Mouse (Mus musculus) liver, embryonic 13.5 days (tissue): ENCODE measurements around the gene Morc1. TPM values are rescaled to one million over a fixed set of nuclear protein-coding genes. Genes with fewer than 3 reads are reported as not detected.

ENCODE experiments used
- ATAC-seq: fragments of 200-750 bp; cut with Nextera tagmentation; 2 replicates; pipeline ENCODE4 v1.8.0; 2017; ENCODE audit warnings: low read depth, mild to moderate bottlenecking, moderate number of reproducible peaks, moderate library complexity
- DNase-seq: peaks from one replicate; pipeline ENCODE4 v3.0.0; 2022
- H3K27ac ChIP-seq: fragments of 300-500 bp; sonication (generic); 2 replicates; pipeline ENCODE4 v1.5.1; 2015; ENCODE audit warnings: moderate library complexity, mild to moderate bottlenecking, inconsistent platforms
- H3K27me3 ChIP-seq: fragments of 300-500 bp; sonication (generic); 2 replicates; pipeline ENCODE4 v1.6.1; 2015; ENCODE audit warnings: mild to moderate bottlenecking, inconsistent platforms
- H3K36me3 ChIP-seq: fragments of 300-500 bp; sonication (generic); 2 replicates; pipeline ENCODE4 v1.6.1; 2015; ENCODE audit warnings: mild to moderate bottlenecking, inconsistent platforms
- H3K4me1 ChIP-seq: fragments of 300-500 bp; sonication (generic); replicated peaks from 2 replicates; pipeline ENCODE4 v1.6.1; 2015; ENCODE audit warnings: inconsistent platforms
- H3K4me2 ChIP-seq: fragments of 300-500 bp; sonication (generic); 2 replicates; pipeline ENCODE4 v1.6.1; 2015; ENCODE audit warnings: inconsistent platforms, mild to moderate bottlenecking, moderate library complexity
- H3K4me3 ChIP-seq: fragments of 300-500 bp; sonication (generic); replicated peaks from 2 replicates; pipeline ENCODE4 v1.5.1; 2015; ENCODE audit warnings: mild to moderate bottlenecking, inconsistent platforms
- H3K9ac ChIP-seq: fragments of 300-500 bp; sonication (generic); 2 replicates; pipeline ENCODE4 v1.6.1; 2015; ENCODE audit warnings: mild to moderate bottlenecking, inconsistent platforms
- H3K9me3 ChIP-seq: fragments of 300-500 bp; sonication (generic); replicated peaks from 2 replicates; pipeline ENCODE4 v1.6.1; 2016; ENCODE audit warnings: inconsistent platforms
- WGBS: fragments of 180-500 bp; shearing (Covaris S2); methylation state at CpG from one replicate; pipeline ENCODE4 v1.1.7; 2015; ENCODE audit not compliant: insufficient replicate concordance; 5-methylcytosine and 5-hydroxymethylcytosine counted together
- polyA plus RNA-seq: library from polyadenylated mRNA; unstranded; fragments of >200 nt; fragmentation: Nextera tagmentation; extraction: Ambion mirVana; gene quantifications from 2 replicates; pipeline ENCODE4 v1.2.1, GENCODE M21; 2015

Morc1 gene
- polyA plus RNA-seq, 1 experiment from 2014 or later, result not detected

- Histone ChIP-seq H3K27ac (no peak overlapping the region), H3K4me1 (no peaks in the 10 kb centered on the region), H3K36me3 (no peaks in the 10 kb centered on the region), H3K9ac (no peak overlapping the region), H3K4me2 (no peak overlapping the region), H3K4me3 (no peak overlapping the region), H3K27me3 (no peaks in the 10 kb centered on the region), H3K9me3 (no peaks in the 10 kb centered on the region)
- DNase-seq (no peak), ATAC-seq (no peak)
- 18% methylated on average over 2 of the region's 2 CpGs for WGBS
These were observed 12.0 kb upstream of the Morc1 start for GRCm38 (mm10) chr16:48419035-48419434.

- Histone ChIP-seq H3K36me3 (no peaks in the 10 kb centered on the region), H3K4me1 (no peaks in the 10 kb centered on the region), H3K9ac (no peak overlapping the region), H3K27me3 (no peaks in the 10 kb centered on the region), H3K4me2 (no peak overlapping the region), H3K9me3 (no peaks in the 10 kb centered on the region), H3K27ac (no peak overlapping the region), H3K4me3 (no peak overlapping the region)
- DNase-seq (no peak), ATAC-seq (no peak)
- WGBS, result 24% methylated on average over 2 of the region's 2 CpGs
These were observed 8.5 kb upstream of the Morc1 start for GRCm38 (mm10) chr16:48422501-48422900.

GRCm38 (mm10) chr16:48424069-48424468 lies 7.0 kb upstream of the Morc1 start:
- ATAC-seq, result no peak

GRCm38 (mm10) chr16:48429427-48429826 lies 1.6 kb upstream of the Morc1 start:
- ATAC-seq, result no peak
- Histone ChIP-seq H3K36me3 (no peaks in the 10 kb centered on the region), H3K9me3 (no peaks in the 10 kb centered on the region), H3K4me1 (no peaks in the 10 kb centered on the region), H3K4me3 (no peak overlapping the region), H3K27me3 (no peaks in the 10 kb centered on the region), H3K9ac (no peak overlapping the region), H3K4me2 (no peak overlapping the region), H3K27ac (no peak overlapping the region)
- WGBS, result 72% methylated on average over 1 of the region's 1 CpGs
- no peak for DNase-seq

More at GRCm38 (mm10) chr16:48424069-48424468, 7.0 kb upstream of the Morc1 start:
- Histone ChIP-seq H3K4me3 (no peak overlapping the region), H3K36me3 (no peaks in the 10 kb centered on the region), H3K27ac (no peak overlapping the region), H3K9me3 (no peaks in the 10 kb centered on the region), H3K4me1 (no peaks in the 10 kb centered on the region), H3K9ac (no peak overlapping the region), H3K27me3 (no peaks in the 10 kb centered on the region), H3K4me2 (no peak overlapping the region)
- WGBS, result 78% methylated on average over 4 of the region's 4 CpGs
- no peak for DNase-seq

- Histone ChIP-seq H3K27ac (no peak overlapping the region), H3K4me2 (no peak overlapping the region), H3K9me3 (no peaks in the 10 kb centered on the region), H3K36me3 (no peaks in the 10 kb centered on the region), H3K9ac (no peak overlapping the region), H3K4me3 (no peak overlapping the region), H3K27me3 (no peaks in the 10 kb centered on the region), H3K4me1 (no peaks in the 10 kb centered on the region)
- no peak for DNase-seq
- no peak for ATAC-seq
- WGBS, result 4% methylated on average over 1 of the region's 1 CpGs
These were observed 4.4 kb downstream of the Morc1 start for GRCm38 (mm10) chr16:48435454-48435853.

GRCm38 (mm10) chr16:48437476-48437875 lies 6.4 kb downstream of the Morc1 start:
- H3K36me3 ChIP-seq, result no peaks in the 10 kb centered on the region
- no peak overlapping the region for H3K4me3 ChIP-seq
- H3K9ac ChIP-seq, result no peak overlapping the region
- H3K4me2 ChIP-seq, result no peak overlapping the region
- DNase-seq (no peak), ATAC-seq (no peak)
- no peaks in the 10 kb centered on the region for H3K4me1 ChIP-seq
- H3K27ac ChIP-seq, result no peak overlapping the region
- no peaks in the 10 kb centered on the region for H3K9me3 ChIP-seq
- no peaks in the 10 kb centered on the region for H3K27me3 ChIP-seq

- Histone ChIP-seq H3K27ac (no peak overlapping the region), H3K4me3 (no peak overlapping the region), H3K4me1 (no peaks in the 10 kb centered on the region), H3K27me3 (no peaks in the 10 kb centered on the region), H3K4me2 (no peak overlapping the region), H3K36me3 (no peaks in the 10 kb centered on the region), H3K9ac (no peak overlapping the region), H3K9me3 (no peaks in the 10 kb centered on the region)
- ATAC-seq (no peak), DNase-seq (no peak)
- WGBS, result 72% methylated on average over 5 of the region's 5 CpGs
These were observed 13.6 kb downstream of the Morc1 start for GRCm38 (mm10) chr16:48444589-48444988.

GRCm38 (mm10) chr16:48446161-48446925 lies 15.3 kb downstream of the Morc1 start:
- WGBS, result 60% methylated on average over 8 of the region's 8 CpGs
- Histone ChIP-seq H3K4me3 (no peak overlapping the region), H3K27me3 (no peaks in the 10 kb centered on the region), H3K9me3 (no peaks in the 10 kb centered on the region), H3K36me3 (no peaks in the 10 kb centered on the region), H3K4me1 (no peaks in the 10 kb centered on the region), H3K9ac (no peak overlapping the region), H3K4me2 (no peak overlapping the region), H3K27ac (no peak overlapping the region)
- ATAC-seq, result no peak
- DNase-seq, result no peak

- WGBS, result 56% methylated on average over 3 of the region's 3 CpGs
- H3K4me1 ChIP-seq, result no peaks in the 10 kb centered on the region
- no peaks in the 10 kb centered on the region for H3K9me3 ChIP-seq
- H3K9ac ChIP-seq, result no peak overlapping the region
- no peak for ATAC-seq
- no peaks in the 10 kb centered on the region for H3K27me3 ChIP-seq
- no peak overlapping the region for H3K27ac ChIP-seq
- no peak overlapping the region for H3K4me2 ChIP-seq
- DNase-seq, result no peak
- H3K36me3 ChIP-seq, result no peaks in the 10 kb centered on the region
- no peak overlapping the region for H3K4me3 ChIP-seq
These were observed 22.2 kb downstream of the Morc1 start for GRCm38 (mm10) chr16:48453264-48453663.

GRCm38 (mm10) chr16:48473396-48473795 lies 42.4 kb downstream of the Morc1 start:
- Histone ChIP-seq H3K27me3 (no peaks in the 10 kb centered on the region), H3K27ac (no peak overlapping the region), H3K9me3 (no peaks in the 10 kb centered on the region), H3K36me3 (no peaks in the 10 kb centered on the region), H3K9ac (no peak overlapping the region), H3K4me1 (no peaks in the 10 kb centered on the region), H3K4me3 (no peak overlapping the region), H3K4me2 (no peak overlapping the region)
- no peak for ATAC-seq
- 70% methylated on average over 10 of the region's 10 CpGs for WGBS
- no peak for DNase-seq

- 20% methylated on average over 4 of the region's 4 CpGs for WGBS
- H3K27ac ChIP-seq, result no peak overlapping the region
- no peak overlapping the region for H3K4me3 ChIP-seq
- no peak overlapping the region for H3K9ac ChIP-seq
- H3K9me3 ChIP-seq, result no peaks in the 10 kb centered on the region
- H3K4me1 ChIP-seq, result no peaks in the 10 kb centered on the region
- no peaks in the 10 kb centered on the region for H3K36me3 ChIP-seq
- H3K27me3 ChIP-seq, result no peaks in the 10 kb centered on the region
- no peak for DNase-seq
- H3K4me2 ChIP-seq, result no peak overlapping the region
- ATAC-seq, result no peak
These were observed 44.1 kb downstream of the Morc1 start for GRCm38 (mm10) chr16:48474896-48475802.
